Mouse (Mus musculus) forelimb bud, embryonic 11.5 days (tissue): ENCODE measurements around the gene Smyd4.
"Not testable (repeated sequence)": the region's sequence is repeated elsewhere in the genome, so short reads cannot be mapped to it uniquely, and the experiment has no call there.

Source experiments
- DNase-seq: peaks from one replicate; pipeline ENCODE4 v3.0.0-alpha.2; 2012; ENCODE audit warnings: low read depth, low spot score

Smyd4 gene

DNA sequence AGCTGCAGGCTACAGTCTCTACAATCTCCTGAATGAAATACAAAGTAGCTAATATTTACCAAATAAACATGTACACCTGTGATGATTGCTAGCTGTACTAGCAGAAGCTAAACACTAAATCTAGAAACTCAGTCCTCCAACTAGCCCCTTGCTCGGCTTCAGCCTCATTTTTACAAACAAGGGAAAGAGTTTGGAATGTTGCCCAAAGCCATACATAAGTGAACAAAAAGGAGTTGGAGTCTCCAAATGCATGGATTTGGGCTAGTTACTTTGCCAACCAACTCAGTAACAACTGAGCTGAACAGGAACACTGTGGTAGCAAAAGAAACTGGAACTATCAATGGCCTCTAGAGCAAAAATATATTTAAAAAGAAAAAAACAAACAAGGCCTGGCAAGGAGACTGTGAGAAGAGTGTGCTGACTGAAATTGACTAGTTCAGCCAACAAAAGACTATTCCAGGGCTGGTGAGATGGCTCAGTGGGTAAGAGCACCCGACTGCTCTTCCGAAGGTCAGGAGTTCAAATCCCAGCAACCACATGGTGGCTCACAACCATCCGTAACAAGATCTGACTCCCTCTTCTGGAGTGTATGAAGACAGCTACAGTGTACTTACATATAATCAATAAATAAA lies 1.6 kb upstream of the Smyd4 start:
- no peak for DNase-seq

DNA sequence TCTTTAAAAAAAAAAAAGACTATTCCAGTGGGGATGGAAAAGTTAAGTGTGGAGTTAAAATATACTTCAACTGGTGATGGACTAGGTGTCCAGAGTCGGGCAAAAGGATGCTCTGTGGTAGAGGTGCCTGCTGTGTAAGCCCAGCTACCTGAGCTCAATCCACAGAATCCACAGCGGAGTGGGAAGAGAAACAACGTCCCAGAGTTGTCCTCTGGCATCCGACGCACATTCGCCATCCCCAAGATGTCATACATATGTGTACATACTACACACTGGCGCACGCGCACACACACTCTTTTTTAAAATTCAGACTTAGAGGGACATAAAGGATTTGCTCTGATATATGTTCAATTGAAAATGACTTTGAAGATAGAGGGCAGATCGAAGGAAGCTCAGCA lies 1.0 kb upstream of the Smyd4 start:
- DNase-seq: no peak

DNA sequence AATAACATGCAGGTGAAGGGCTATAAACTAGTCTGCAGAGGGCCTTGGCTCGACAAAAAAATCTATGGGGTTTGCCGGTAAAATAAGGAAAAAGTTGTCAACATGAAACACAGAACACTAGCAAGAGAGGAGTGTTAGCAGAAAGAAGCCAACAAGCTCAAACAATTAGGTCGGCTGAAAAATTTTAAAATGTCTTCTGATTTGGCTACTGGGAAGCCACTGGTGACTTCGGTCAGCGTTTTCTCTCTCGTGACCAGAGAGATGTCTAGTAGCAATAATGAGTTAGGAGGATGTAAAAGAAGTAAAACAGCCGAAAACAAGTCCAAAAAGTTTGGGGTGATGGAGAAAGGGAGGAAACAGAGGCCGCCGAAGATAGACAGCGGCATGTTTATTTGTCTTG lies 637 bp upstream of the Smyd4 start:
- no peak for DNase-seq

DNA sequence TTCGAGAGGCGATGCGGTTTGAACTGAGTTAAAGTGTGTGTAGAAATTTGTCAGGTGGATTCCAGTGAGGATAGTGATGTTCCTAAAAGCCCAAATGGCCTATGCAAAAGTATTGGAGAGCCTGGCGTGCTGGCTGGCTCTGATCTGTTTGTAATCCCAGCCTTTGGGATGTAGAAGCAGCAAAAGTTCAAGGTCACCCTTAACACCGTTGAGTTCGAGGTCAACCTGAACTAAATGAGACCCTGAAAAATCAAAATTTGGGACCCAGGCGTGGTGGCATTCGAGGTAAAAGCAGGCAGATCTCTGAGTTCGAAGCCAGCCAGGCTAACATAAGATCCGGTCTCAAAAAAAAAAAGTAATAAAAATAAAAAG lies 643 bp downstream of the Smyd4 start:
- DNase-seq: no peak

DNA sequence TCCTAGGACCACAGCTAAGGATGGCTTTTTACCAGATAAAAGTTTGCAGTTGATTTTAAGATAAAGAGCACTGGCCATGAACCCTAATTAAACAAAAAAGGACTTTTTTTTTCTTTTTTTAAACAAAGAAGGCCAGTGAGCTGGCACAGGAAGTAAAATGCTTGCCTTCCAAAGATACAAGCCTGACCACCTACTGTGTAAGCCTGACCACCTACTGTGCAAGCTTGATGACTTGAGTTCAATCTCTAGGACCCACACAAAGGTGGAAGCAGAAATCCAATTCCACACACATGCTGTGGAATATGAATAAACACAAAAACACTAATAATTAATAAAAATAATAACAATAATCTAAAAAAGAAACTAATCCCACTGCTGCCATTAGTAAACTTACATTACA lies 3.0 kb downstream of the Smyd4 start:
- DNase-seq: no peak

DNA sequence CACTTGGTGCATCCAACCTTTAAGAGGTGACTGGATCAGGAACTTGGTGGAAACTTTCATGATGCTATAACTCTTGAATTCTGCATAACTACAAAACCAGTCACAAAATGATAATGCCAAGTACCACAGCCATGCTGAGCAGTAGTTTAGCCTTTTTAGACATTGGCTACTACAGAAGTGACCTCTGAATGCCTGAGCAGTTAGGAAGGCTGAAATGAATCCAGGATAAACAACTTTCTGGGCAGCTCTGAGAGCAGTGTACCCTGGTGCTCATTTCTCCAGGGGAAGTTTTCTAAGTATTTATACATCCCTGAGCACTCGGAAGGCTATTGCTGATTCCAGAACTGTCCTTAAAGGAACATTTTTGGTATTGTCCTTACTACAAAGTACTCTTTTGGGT lies 7.2 kb downstream of the Smyd4 start:
- DNase-seq: no peak

DNA sequence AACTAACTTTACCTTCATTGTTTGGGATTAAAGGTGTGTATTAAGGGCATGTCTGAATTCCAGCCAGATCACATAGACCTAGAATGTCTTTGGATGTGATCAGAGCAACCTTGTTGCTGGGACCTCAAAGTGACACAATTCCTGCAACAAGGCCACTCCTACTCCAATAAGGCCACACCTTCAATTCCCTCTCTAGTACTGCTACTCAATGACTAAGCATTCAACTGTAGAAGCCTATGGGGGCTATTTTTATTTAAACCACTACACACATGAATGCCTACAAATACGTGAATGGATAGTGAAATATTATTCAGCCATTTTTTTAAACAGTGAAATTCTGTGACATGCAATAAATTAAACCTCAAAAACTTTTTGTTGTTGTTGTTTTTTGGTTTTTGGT lies 28.9 kb downstream of the Smyd4 start:
- DNase-seq: no peak

DNA sequence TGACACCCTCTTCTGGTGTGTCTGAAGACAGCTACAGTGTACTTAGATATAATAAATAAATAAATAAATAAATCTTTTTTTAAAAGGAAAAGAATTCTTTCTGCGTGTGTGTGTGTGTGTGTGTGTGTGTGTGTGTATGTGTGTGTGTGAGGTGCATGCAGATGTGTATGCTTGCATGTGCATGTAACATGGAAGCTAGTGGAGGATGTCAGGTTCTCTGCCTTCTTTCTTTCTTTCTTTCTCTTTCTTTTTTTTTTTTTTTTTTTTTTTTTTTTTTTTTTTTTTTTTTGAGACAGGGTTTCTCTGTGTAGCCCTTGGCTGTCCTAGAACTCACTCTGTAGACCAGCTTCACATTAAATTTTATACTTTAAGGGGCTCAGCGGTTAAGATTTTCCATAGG lies 30.6 kb downstream of the Smyd4 start:
- not testable (repeated sequence) for DNase-seq

DNA sequence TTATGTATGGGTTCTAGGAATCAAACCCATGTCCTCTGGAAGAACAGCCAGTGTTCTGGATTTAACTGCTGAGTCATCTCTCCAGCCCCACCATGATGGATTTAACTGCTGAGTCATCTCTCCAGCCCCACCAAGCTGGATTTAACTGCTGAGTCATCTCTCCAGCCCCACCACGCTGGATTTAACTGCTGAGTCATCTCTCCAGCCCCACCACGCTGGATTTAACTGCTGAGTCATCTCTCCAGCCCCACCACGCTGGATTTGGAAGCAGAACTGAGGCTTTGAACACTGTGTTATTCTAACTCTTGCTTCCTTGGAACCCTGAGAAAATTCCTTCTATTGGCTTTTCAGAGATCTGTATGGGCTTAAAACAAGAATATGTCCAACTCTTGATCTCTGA lies 35.3 kb downstream of the Smyd4 start:
- not testable (repeated sequence) for DNase-seq

DNA sequence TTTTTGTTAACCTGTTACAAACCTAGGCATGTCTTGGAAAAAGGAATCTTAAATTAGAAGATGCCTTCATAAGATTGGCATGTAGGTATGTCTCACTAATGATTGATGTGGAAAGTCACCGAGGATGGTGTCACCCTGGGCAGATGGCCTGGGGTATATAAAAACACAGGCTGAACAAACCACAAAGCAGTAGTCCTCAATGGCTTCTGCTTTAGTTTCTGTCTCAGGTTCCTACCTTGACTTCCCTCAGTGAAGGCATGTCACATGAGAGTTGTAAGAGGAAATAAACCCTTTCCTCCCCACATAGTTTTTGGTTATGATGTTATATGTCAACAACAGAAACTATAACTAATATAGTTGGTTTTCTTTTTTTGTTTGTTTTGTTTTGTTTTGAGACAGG lies 47.4 kb downstream of the Smyd4 start:
- no peak for DNase-seq

DNA sequence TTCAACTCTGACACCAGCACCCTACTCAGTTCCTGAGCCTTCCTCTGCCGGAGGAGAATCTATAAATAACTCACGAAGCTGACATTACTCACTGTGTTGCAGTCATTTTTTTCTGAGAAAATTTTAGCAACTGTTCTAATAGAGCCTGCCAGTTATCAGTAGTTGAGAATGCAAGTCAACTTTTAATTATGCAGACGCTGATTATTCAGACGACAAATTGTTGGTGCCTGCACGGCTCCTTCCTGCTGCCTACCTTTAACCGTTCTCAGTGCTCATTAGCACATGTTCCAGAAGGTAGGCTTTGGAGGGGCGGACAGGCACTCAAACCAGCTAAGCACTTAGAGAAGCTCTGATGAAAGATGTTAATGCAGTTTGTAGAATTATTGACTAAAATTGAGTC lies 49.2 kb downstream of the Smyd4 start:
- DNase-seq: no peak

DNA sequence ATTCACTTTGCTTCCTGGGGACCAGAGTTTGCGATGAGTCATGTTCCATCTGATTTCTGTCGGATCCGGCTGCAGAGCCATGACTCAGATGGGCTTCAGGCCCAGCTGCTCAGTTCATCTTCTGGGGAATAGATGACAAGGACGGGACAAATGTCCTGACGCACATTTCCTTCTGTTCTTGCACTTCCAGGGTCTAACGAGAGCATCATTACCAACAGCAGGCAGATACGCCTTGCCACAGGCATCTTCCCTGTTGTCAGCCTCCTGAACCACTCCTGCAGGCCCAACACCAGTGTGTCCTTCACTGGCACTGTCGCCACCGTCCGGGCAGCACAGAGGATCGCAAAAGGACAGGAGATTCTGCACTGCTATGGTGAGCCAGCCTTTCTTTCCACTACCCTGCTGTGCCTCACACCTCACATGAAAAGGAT lies 51.2 kb downstream of the Smyd4 start:
- no peak for DNase-seq

DNA sequence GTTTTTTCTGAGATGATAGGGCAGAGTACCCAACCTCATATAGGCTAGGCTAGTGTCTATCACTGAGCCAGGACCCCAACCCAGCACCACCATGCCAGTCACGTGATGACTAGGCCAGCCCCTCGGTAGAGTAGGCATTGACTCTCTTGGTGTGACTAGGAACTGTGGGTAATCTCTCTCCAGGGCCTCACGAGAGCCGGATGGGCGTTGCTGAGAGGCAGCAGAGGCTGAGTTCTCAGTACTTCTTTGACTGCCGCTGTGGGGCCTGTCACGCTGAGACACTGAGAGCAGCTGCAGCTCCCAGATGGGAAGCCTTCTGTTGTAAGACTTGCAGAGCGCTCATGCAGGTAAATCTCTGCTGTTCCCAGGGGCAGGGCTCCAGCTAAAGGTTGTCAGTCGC lies 51.9 kb downstream of the Smyd4 start:
- no peak for DNase-seq

DNA sequence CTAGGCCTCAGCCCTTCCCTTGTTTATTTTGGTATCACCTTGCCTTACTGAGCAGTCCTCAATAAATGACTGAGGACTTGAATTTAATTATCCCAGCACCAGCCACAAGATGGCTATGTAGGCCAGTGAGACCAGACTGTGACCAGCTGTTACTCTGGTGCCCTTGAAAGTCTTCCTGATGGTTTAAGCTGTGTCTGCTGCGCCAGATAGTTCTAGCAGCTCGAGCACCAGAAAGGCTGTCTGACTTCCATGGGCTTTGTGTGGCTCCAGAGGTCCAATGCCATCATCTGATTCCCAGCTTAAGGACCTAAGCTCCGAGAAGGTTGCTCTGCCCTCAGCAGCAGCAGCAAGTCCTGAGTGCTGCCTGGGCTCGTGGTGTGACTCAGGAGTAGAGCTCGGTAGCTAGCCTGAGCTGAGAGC lies 54.0 kb downstream of the Smyd4 start:
- DNase-seq: peak; percentile 51

DNA sequence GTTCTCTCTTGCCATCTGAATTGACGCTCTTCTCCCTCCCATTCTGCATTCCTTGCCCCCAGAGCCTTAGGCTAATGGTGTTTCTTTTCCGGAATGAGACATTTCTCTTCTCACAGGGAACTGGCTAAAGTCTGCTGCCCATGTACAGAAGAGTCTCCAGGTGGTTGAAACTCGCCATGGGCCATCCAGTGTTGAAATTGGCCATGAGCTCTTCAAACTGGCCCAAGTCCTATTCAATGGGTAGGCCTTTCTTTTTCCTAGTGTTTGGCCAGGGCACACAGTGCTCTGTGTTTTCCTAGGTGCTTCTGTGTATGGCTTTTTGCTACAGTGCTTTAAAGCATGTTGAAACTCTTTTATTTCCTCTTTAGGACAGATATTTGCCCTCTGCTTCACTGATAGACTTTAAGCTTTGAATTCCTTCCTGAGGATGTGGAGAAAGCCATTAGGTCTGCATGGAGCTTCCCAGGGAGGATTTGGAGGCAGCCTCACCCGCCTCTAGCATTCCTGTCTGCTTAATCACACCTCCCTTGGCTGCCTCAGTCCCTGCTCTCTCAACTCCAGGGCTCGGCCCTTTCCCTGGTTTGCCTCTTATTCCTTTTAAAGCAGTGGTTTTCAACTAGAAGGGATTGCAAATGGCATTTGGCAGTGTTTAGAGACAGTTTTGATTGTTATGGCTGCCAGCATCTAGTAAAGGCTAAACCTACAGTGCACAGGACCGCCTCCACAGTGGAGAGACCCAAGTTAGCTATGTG lies 55.2 kb downstream of the Smyd4 start:
- DNase-seq: no peak

DNA sequence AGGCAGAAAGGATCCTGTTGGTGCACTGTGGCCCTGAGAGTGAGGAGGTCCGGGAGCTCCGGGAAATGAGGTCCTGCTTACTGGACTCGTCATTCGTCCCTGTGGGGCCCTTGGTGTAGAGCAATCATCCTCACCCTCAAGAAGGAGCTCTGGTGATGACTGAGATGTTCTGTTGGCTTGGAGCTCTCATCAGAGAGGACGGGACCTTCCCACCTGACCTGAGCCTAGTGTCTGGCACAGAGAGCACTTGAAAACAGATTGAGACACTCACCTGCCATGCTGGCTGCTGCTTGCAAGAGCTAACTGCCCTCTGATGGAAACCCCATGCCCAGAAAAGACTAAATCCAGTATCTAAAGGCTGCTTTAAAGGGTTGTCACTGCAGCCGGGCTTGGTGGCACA lies 56.6 kb downstream of the Smyd4 start:
- no peak for DNase-seq

DNA sequence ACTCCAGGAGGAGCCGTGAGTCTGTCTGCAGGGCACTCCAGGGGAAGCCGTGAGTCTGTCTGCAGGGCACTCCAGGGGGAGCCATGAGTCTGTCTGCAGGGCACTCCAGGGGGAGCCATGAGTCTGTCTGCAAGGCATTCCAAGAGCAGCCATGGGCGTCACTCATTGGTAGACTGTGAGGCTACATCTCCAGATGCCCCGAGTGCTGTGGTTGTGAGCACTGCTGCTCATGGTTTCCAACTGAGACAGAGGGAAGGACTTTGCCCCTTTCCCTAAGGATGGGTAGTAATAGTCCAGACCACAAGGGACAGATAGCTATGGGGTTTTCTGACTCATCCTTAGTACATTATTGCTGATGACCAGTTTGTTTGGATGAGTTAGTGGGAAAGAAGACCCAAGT lies 57.9 kb downstream of the Smyd4 start:
- no peak for DNase-seq

DNA sequence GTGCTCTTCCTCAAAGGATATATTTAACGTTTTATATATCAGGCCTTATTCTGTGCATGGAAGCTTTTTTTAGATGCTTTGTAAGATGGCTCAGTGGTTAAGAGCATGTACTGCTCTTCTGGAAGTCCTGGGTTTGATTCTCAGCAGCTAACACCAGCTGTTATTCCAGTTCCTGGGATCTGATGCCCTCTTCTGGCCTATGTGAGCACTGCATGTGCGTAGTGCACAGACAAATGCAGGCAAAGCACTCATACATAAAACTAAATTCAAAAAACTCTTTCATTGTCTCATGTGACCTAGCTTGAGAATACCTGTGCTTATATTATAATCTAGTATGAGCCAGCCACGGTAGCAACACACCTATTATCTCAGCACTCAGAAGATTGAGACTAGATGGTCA lies 58.6 kb downstream of the Smyd4 start:
- DNase-seq: peak; percentile 47

DNA sequence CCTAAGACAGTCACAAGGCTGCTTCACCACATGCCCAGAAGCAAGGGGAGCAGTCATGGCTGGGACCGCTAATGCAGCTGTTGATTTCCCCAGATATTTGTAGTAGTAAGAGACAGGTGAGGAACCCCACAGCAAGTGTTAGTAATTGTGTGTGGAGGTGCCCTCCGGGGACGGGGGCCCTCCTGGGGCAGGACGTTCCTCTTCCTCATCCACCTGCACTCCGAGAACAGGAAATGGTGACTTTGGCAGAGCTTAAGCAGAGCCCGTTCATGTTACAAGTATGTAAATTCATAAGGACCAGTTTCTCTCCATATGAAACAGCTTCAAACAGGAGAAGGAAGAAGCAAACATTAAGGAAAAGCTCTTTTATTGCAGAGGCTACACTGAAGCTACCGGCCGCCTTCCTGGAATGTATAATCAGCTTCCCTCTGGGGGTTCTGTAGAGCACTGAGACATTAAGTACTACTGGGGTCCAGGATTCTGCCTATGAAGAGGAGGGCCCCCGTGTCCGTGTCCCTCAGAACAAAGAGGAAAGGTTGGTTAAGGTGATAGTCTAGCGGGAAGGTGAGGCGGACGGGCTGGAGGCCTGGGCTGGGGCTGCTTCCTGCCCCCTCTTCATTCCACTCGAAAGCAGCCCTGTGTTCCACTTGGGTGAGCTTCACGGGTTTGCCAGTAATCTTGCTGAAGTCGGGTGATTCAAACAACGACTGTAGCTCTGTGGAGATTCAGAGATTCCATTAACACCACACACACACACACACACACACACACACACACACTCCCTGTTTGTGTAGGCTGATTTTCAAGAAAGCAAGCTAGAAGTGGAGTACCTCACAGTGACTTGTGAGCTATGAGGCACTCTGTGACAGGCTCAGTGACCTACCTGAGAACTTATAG lies 61.7 kb downstream of the Smyd4 start:
- no peak for DNase-seq

DNA sequence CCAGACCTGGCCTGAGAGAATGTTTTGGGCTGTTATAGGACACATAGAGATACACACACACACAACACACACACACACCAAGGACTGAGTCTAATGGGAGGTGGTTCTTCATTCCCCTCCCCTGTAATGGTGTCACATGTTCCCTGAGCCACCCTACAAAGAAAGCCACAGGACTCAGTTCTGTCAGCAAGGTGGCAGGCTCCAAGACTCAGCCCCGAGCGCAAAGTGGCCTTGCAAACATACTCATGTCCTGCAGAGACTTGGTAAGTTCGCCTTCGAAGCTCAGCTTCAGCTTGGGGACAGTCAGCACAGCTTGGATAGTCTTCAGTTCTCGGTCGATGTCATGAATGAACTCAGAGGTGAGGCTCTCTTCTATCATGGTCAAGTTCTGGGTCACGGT lies 62.4 kb downstream of the Smyd4 start:
- no peak for DNase-seq

DNA sequence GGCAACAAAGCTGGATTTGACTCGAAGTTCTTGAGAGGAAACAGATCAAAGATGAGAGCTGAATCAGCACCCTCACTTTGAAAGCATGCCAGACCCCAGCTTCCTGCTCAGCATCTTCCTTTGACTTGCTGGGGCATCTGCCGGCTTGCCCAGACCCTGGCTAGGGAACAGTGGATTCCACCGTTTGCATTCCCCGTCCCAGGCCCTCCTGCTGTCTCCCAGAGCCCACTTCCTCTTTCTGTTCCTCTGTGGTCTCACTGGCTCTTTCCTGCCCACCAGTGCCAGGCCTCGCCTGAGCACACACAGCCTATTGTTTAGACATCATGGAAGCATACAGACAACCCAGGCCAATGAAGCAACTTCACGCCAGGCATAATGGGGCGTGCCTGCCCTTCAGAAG lies 66.9 kb downstream of the Smyd4 start:
- no peak for DNase-seq

DNA sequence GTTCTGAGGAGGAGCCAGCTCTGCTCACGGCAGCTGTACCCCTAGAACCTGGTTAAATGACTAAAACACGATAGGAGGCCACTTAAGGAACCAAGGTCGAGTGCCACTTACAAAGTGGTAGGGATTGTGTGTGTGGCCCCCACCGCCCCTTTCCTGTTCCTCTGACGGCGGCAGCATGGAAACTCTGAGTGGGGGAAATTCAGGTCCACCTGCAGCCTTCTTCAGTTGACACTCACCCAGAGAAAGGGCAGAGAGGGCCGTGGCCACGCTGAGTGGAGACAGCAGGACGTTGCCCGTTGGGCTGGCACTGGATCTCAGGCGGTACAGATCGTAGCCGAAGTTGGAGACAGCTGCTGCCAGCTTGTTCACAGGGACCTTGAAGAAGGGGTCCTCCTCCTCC lies 67.8 kb downstream of the Smyd4 start:
- DNase-seq: no peak

DNA sequence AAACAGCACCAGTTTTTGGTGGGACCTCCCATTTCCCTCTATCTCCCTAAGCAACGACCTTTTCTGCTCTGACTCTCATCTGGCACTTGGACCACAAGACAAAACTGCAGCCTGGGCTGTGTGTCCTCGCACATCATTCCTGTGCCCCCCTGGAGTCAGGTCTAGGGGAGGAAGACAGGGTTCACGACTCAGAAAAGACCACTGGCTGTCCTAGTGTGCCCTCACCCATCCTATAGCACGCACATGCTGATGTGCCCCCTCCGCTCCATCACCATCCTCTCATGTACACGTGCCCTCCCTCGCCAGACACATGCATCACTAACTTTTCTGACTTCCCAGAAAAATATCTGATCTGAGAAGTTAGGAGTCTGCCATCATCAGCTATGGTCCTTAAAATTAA lies 71.8 kb downstream of the Smyd4 start:
- no peak for DNase-seq
